Mouse (Mus musculus): ENCODE measurements around the gene Slc6a9. TPM values are rescaled to one million over a fixed set of nuclear protein-coding genes. Genes with fewer than 3 reads are reported as not detected.

Slc6a9 gene
- total and polyA plus RNA-seq, 2 experiments = 11.0 to 51.0 TPM

GRCm38 (mm10) chr4:117878301-117878700, 44.0 kb downstream of the Slc6a9 start:
- no peaks in the 10 kb centered on the region for H3K36me3 ChIP-seq (ENCODE audit: control insufficient read depth, insufficient read depth, low read length)
- WGBS = 80% methylated on average over 10 of the region's 10 CpGs

DNA sequence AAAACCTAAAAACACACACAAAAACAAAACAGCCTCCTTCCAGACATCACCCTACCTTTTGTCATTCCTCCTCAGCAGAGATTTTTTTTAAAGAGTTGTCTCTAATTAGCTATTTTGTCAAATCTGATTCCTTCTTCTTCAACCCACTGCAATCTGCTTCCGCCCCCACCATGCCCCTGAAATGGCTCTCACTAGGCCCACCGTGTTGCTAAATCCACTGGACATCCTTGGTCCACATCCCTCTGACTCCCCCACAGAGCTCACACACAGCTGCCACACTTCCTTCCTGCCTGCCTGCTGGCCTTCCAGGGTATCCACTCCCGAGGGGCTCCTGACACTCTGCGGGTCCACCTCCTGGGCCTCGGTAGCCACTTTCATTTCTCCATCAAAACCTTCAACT, 44.4 kb downstream of the Slc6a9 start:
- DNase-seq (ENCODE audit: extremely low read depth, low read depth, low spot score) = no peak
- H3K4me1 ChIP-seq (ENCODE audit: control insufficient read depth, insufficient read depth, low read length) = peaks cover 3% of the 10 kb centered on the region
- no peaks in the 10 kb centered on the region for H3K79me2 ChIP-seq (ENCODE audit: control insufficient read depth, insufficient read depth, low read length)
- no peaks in the 10 kb centered on the region for H3K27me3 ChIP-seq (ENCODE audit: control insufficient read depth, insufficient read depth, low read length)
- no peaks in the 10 kb centered on the region for H3K36me3 ChIP-seq (ENCODE audit: control insufficient read depth, insufficient read depth, low read length)
- H3K4me3 ChIP-seq (ENCODE audit: insufficient read depth, low read depth, low read length) = no peak overlapping the region
- no peak overlapping the region for H3K27ac ChIP-seq (replicated peaks; ENCODE audit: insufficient read depth, low read depth, low read length)
- H3K9ac ChIP-seq (ENCODE audit: low read depth, low read length) = no peak overlapping the region
- TF ChIP-seq CTCF (IDR thresholded peaks at IDR 0.05; ENCODE audit: low read depth, low read length) (no peak), POLR2A (IDR thresholded peaks at IDR 0.05; ENCODE audit: extremely low read depth, insufficient read depth, low read length) (no peak)
- 78% methylated on average over 5 of the region's 5 CpGs for WGBS

More at GRCm38 (mm10) chr4:117878301-117878700, 44.0 kb downstream of the Slc6a9 start:
- no peak overlapping the region for H3K27ac ChIP-seq (replicated peaks; ENCODE audit: insufficient read depth, low read depth, low read length)
- no peaks in the 10 kb centered on the region for H3K79me2 ChIP-seq (ENCODE audit: control insufficient read depth, insufficient read depth, low read length)
- no peak overlapping the region for H3K4me3 ChIP-seq (ENCODE audit: insufficient read depth, low read depth, low read length)
- DNase-seq (ENCODE audit: extremely low read depth, low read depth, low spot score) = no peak
- H3K27me3 ChIP-seq (ENCODE audit: control insufficient read depth, insufficient read depth, low read length) = no peaks in the 10 kb centered on the region
- no peak overlapping the region for H3K9ac ChIP-seq (ENCODE audit: low read depth, low read length)
- TF ChIP-seq CTCF (IDR thresholded peaks at IDR 0.05; ENCODE audit: low read depth, low read length) (no peak), POLR2A (IDR thresholded peaks at IDR 0.05; ENCODE audit: extremely low read depth, insufficient read depth, low read length) (no peak)
- no peaks in the 10 kb centered on the region for H3K4me1 ChIP-seq (ENCODE audit: control insufficient read depth, insufficient read depth, low read length)

- no peak within 1 kb of the TSS for H3K27ac ChIP-seq (replicated peaks; ENCODE audit: insufficient read depth, low read depth, low read length)
- peaks cover 10% of the 10 kb centered on the region for H3K4me1 ChIP-seq (ENCODE audit: control insufficient read depth, insufficient read depth, low read length)
- no peak for TF ChIP-seq POLR2A (IDR thresholded peaks at IDR 0.05; ENCODE audit: extremely low read depth, insufficient read depth, low read length)
- TF ChIP-seq CTCF (IDR thresholded peaks at IDR 0.05; ENCODE audit: low read depth, low read length) = no peak
- peaks cover 12% of the 10 kb centered on the region; the same call in 1 of the 2 replicates for H3K36me3 ChIP-seq (ENCODE audit: control insufficient read depth, insufficient read depth, low read length)
- DNase-seq (ENCODE audit: extremely low read depth, low read depth, low spot score) = no peak
- H3K79me2 ChIP-seq (ENCODE audit: control insufficient read depth, insufficient read depth, low read length) = peaks cover 5% of the 10 kb centered on the region; the same call in 1 of the 2 replicates
- peak within 1 kb of the TSS; percentile 47 for H3K4me3 ChIP-seq (ENCODE audit: insufficient read depth, low read depth, low read length)
- H3K27me3 ChIP-seq (ENCODE audit: control insufficient read depth, insufficient read depth, low read length) = no peaks in the 10 kb centered on the region
- H3K9ac ChIP-seq (ENCODE audit: low read depth, low read length) = peak within 1 kb of the TSS; percentile 62
- 8% methylated on average over 84 of the region's 103 CpGs for WGBS
Observed at GRCm38 (mm10) chr4:117882701-117883691, 48.7 kb downstream of the Slc6a9 start, which contains the start of gene B4galt2. Gene B4galt2, minus strand, starts transcription at chr4:117883487.

DNA sequence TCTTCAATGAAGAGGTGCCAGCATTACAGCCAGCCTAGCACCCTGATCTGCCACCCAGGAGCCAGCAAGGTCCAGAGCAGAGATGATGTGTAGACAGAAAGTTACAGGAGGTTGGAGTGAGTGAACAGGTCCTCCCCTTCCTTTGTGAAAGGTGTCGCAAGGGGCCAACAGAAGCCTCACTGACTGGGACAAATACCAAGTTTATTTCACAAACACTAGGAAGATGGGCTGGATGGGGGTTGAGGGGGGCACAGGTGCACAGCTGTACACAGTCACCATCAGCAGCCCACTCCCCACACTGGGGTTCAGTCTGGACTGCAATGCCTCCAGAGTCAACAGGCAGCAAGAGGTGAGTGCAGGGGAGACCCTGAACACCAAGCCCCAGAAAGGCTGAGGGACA, 49.8 kb downstream of the Slc6a9 start:
- peaks cover 5% of the 10 kb centered on the region; the same call in 1 of the 2 replicates for H3K79me2 ChIP-seq (ENCODE audit: control insufficient read depth, insufficient read depth, low read length)
- TF ChIP-seq POLR2A (IDR thresholded peaks at IDR 0.05; ENCODE audit: extremely low read depth, insufficient read depth, low read length) = no peak
- no peak for TF ChIP-seq CTCF (IDR thresholded peaks at IDR 0.05; ENCODE audit: low read depth, low read length)
- WGBS = 27% methylated on average over 1 of the region's 1 CpGs
- no peak overlapping the region for H3K27ac ChIP-seq (replicated peaks; ENCODE audit: insufficient read depth, low read depth, low read length)
- no peak overlapping the region for H3K9ac ChIP-seq (ENCODE audit: low read depth, low read length)
- no peak for DNase-seq (ENCODE audit: extremely low read depth, low read depth, low spot score)
- H3K4me3 ChIP-seq (ENCODE audit: insufficient read depth, low read depth, low read length) = no peak overlapping the region
- H3K27me3 ChIP-seq (ENCODE audit: control insufficient read depth, insufficient read depth, low read length) = no peaks in the 10 kb centered on the region
- H3K4me1 ChIP-seq (ENCODE audit: control insufficient read depth, insufficient read depth, low read length) = peaks cover 10% of the 10 kb centered on the region
- H3K36me3 ChIP-seq (ENCODE audit: control insufficient read depth, insufficient read depth, low read length) = peaks cover 12% of the 10 kb centered on the region; the same call in 1 of the 2 replicates

- H3K4me3 ChIP-seq (ENCODE audit: insufficient read depth, low read depth, low read length) = no peak overlapping the region
- H3K9ac ChIP-seq (ENCODE audit: low read depth, low read length) = no peak overlapping the region
- TF ChIP-seq CTCF (IDR thresholded peaks at IDR 0.05; ENCODE audit: low read depth, low read length) (no peak), POLR2A (IDR thresholded peaks at IDR 0.05; ENCODE audit: extremely low read depth, insufficient read depth, low read length) (no peak)
- 97% methylated on average over 10 of the region's 10 CpGs for WGBS
- no peak overlapping the region for H3K27ac ChIP-seq (replicated peaks; ENCODE audit: insufficient read depth, low read depth, low read length)
- H3K4me1 ChIP-seq (ENCODE audit: control insufficient read depth, insufficient read depth, low read length) = peaks cover 10% of the 10 kb centered on the region
- no peak for DNase-seq (ENCODE audit: extremely low read depth, low read depth, low spot score)
- peaks cover 12% of the 10 kb centered on the region; the same call in 1 of the 2 replicates for H3K36me3 ChIP-seq (ENCODE audit: control insufficient read depth, insufficient read depth, low read length)
- H3K27me3 ChIP-seq (ENCODE audit: control insufficient read depth, insufficient read depth, low read length) = no peaks in the 10 kb centered on the region
- H3K79me2 ChIP-seq (ENCODE audit: control insufficient read depth, insufficient read depth, low read length) = peaks cover 5% of the 10 kb centered on the region; the same call in 1 of the 2 replicates
Observed at GRCm38 (mm10) chr4:117885093-117885492, 50.8 kb downstream of the Slc6a9 start.
